Mouse (Mus musculus) megakaryocyte, adult 5-6 weeks (primary cell): ENCODE measurements around the gene Eif3i. TPM values are rescaled to one million over a fixed set of nuclear protein-coding genes. Genes with fewer than 3 reads are reported as not detected.
"Not testable (repeated sequence)": the region's sequence is repeated elsewhere in the genome, so short reads cannot be mapped to it uniquely, and the experiment has no call there.

Experiments used
- ATAC-seq: 2 replicates; pipeline ENCODE4 v1.8.0; 2016; ENCODE audit warnings: mild to moderate bottlenecking, inconsistent platforms; ENCODE audit not compliant: poor library complexity, severe bottlenecking
- total RNA-seq, 2 experiments: library from RNA; stranded (forward) in 1 of 2; stranded (reverse) in 1 of 2; fragments of 153-499, 151-499 nt in 1 of 2; fragments of 221-1000, 200-1000 nt in 1 of 2; gene quantifications; 2 replicates each; pipeline versions ENCODE4 v1.2.3 to v1.2.4; 2015 to 2017

Eif3i gene
- total RNA-seq, 2 experiments from 2014 or later, result 156 to 186 TPM

GRCm38 (mm10) chr4:129547631-129548030 is 52.8 kb downstream of the Eif3i start:
- ATAC-seq, result not testable (repeated sequence)

GRCm38 (mm10) chr4:129544106-129544505 is 56.3 kb downstream of the Eif3i start:
- no peak for ATAC-seq

GRCm38 (mm10) chr4:129542592-129543141 is 57.8 kb downstream of the Eif3i start, which contains the start of gene Hdac1:
TSS of gene Hdac1 (minus strand) at chr4:129542713.
- ATAC-seq, result peak; percentile 98

Other genes with a start within 250 kb of the Eif3i start
- gene Zbtb8a, start 222.5 kb downstream of the Eif3i start, total RNA-seq (2015), result 3.0 and 3.3 TPM in 2 replicates
- gene Zbtb8a, start 222.5 kb downstream of the Eif3i start, total RNA-seq (2017), result 9.3 and 9.4 TPM in 2 replicates
- gene Zbtb8b, start 159.8 kb downstream of the Eif3i start, total RNA-seq (2015), result not detected in 2 replicates
- not detected in 2 replicates for gene Zbtb8b, start 159.8 kb downstream of the Eif3i start, total RNA-seq (2017)
- 24.3 and 24.9 TPM in 2 replicates for gene Bsdc1, start 139.1 kb downstream of the Eif3i start, total RNA-seq (2015)
- gene Bsdc1, start 139.1 kb downstream of the Eif3i start, total RNA-seq (2017), result 28.5 and 35.8 TPM in 2 replicates
- not detected in 2 replicates for gene Tssk3, start 109.6 kb downstream of the Eif3i start, total RNA-seq (2015)
- not detected in 2 replicates for gene Tssk3, start 109.6 kb downstream of the Eif3i start, total RNA-seq (2017)
- not detected in 2 replicates for gene Fam229a, start 109.5 kb downstream of the Eif3i start, total RNA-seq (2015)
- gene Fam229a, start 109.5 kb downstream of the Eif3i start, total RNA-seq (2017), result not detected in 2 replicates
- 28.5 and 32.6 TPM in 2 replicates for gene Marcksl1, start 87.1 kb downstream of the Eif3i start, total RNA-seq (2015)
- 25.4 and 29.3 TPM in 2 replicates for gene Marcksl1, start 87.1 kb downstream of the Eif3i start, total RNA-seq (2017)
- 94.1 and 98.6 TPM in 2 replicates for gene Hdac1, start 57.9 kb downstream of the Eif3i start, total RNA-seq (2015)
- 68.6 and 75.0 TPM in 2 replicates for gene Hdac1, start 57.9 kb downstream of the Eif3i start, total RNA-seq (2017)
- 5.6 and 8.2 TPM in 2 replicates for gene Lck, start 27.0 kb downstream of the Eif3i start, total RNA-seq (2015)
- gene Lck, start 27.0 kb downstream of the Eif3i start, total RNA-seq (2017), result 6.0 and 6.9 TPM in 2 replicates
- gene Fam167b, start 22.1 kb downstream of the Eif3i start, total RNA-seq (2015), result not detected in 2 replicates
- not detected in 2 replicates for gene Fam167b, start 22.1 kb downstream of the Eif3i start, total RNA-seq (2017)
- gene Tmem234, start within 50 bp of the Eif3i start, total RNA-seq (2015), result 104 and 120 TPM in 2 replicates
- 126 and 128 TPM in 2 replicates for gene Tmem234, start within 50 bp of the Eif3i start, total RNA-seq (2017)
- 1.0 and 3.5 TPM in 2 replicates for gene Dcdc2b, start 13.6 kb upstream of the Eif3i start, total RNA-seq (2015)
- not detected in 2 replicates for gene Dcdc2b, start 13.6 kb upstream of the Eif3i start, total RNA-seq (2017)
- gene Iqcc, start 18.5 kb upstream of the Eif3i start, total RNA-seq (2015), result 14.3 and 16.6 TPM in 2 replicates
- 6.4 and 7.4 TPM in 2 replicates for gene Iqcc, start 18.5 kb upstream of the Eif3i start, total RNA-seq (2017)
- 49.7 and 68.6 TPM in 2 replicates for gene Ccdc28b, start 23.3 kb upstream of the Eif3i start, total RNA-seq (2015)
- 77.2 and 89.0 TPM in 2 replicates for gene Ccdc28b, start 23.3 kb upstream of the Eif3i start, total RNA-seq (2017)
- 14.6 and 16.3 TPM in 2 replicates for gene Txlna, start 40.4 kb upstream of the Eif3i start, total RNA-seq (2015)
- 55.8 and 68.1 TPM in 2 replicates for gene Txlna, start 40.4 kb upstream of the Eif3i start, total RNA-seq (2017)
- gene Kpna6, start 72.1 kb upstream of the Eif3i start, total RNA-seq (2015), result 17.4 and 25.4 TPM in 2 replicates
- gene Kpna6, start 72.1 kb upstream of the Eif3i start, total RNA-seq (2017), result 20.7 and 21.6 TPM in 2 replicates
- 11.3 and 20.2 TPM in 2 replicates for gene Tmem39b, start 96.2 kb upstream of the Eif3i start, total RNA-seq (2015)
- 2.6 and 10.9 TPM in 2 replicates for gene Tmem39b, start 96.2 kb upstream of the Eif3i start, total RNA-seq (2017)
- gene Khdrbs1, start 141.7 kb upstream of the Eif3i start, total RNA-seq (2015), result 83.6 and 94.7 TPM in 2 replicates
- gene Khdrbs1, start 141.7 kb upstream of the Eif3i start, total RNA-seq (2017), result 69.9 and 89.8 TPM in 2 replicates
- 363 and 365 TPM in 2 replicates for gene Ptp4a2, start 210.6 kb upstream of the Eif3i start, total RNA-seq (2015)
- 430 and 463 TPM in 2 replicates for gene Ptp4a2, start 210.6 kb upstream of the Eif3i start, total RNA-seq (2017)